Mouse (Mus musculus): ENCODE measurements around the gene Mrvi1. TPM values are rescaled to one million over a fixed set of nuclear protein-coding genes. Genes with fewer than 3 reads are reported as not detected.

Gene Mrvi1
- total RNA-seq, 1 experiment, result 0.27 TPM

DNA sequence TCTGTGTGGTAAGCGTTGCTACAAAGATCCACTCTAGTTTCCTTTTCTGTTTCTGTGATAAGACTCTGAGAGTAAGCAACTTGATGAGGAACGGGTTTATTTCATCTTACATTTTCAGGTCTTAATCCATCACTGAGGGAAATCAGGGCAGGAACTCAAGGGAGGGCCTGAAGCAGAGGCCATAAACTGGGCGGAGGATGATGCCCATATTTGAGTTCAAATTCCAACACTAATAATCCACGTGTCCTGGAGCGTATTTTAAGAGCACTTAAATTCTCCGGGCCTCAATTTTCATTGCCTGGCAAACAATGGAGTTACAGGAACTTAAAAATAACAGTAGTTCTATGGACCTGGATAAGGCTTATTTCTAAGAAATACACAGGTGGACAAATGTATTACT, 116.7 kb downstream of the Mrvi1 start:
- H3K9me3 ChIP-seq (ENCODE audit: control insufficient read depth, insufficient read depth, low read depth, low read length), result no peaks in the 10 kb centered on the region
- H3K9ac ChIP-seq (ENCODE audit: insufficient read depth, low read depth, low read length, poor library complexity, severe bottlenecking), result no peak overlapping the region
- peaks cover 0 to 4% of the 10 kb centered on the region in 2 experiments; a peak in 2 of 4 replicates for H3K4me1 ChIP-seq (ENCODE audit: control insufficient read depth in 2 of 2, insufficient read depth in 2 of 2, low read length in 2 of 2, poor library complexity in 1 of 2)
- DNase-seq (ENCODE audit: low read depth, low spot score), result no peak
- no peak overlapping the region for H3K27ac ChIP-seq (ENCODE audit: insufficient read depth, low read depth, low read length, poor library complexity, severe bottlenecking)
- TF ChIP-seq ZNF384 (IDR thresholded peaks at IDR 0.05; ENCODE audit: low read depth, low read length) (no peak), ZC3H11A (IDR thresholded peaks at IDR 0.05; ENCODE audit: borderline replicate concordance, low read depth, low read length) (no peak), MAFK (IDR thresholded peaks at IDR 0.05; ENCODE audit: insufficient read depth, low read depth, low read length) (no peak), CHD2 (IDR thresholded peaks at IDR 0.05; ENCODE audit: low read depth, low read length) (no peak), HCFC1 (IDR thresholded peaks at IDR 0.05; ENCODE audit: borderline replicate concordance, insufficient read depth, low read length) (no peak)
- H3K4me3 ChIP-seq (ENCODE audit: insufficient read depth in 1 of 2, low read depth in 1 of 2, low read length in 2 of 2, poor library complexity in 1 of 2, severe bottlenecking in 1 of 2), result no peak overlapping the region
- H3K36me3 ChIP-seq (ENCODE audit: control insufficient read depth, insufficient read depth, low read length, poor library complexity, severe bottlenecking), result no peaks in the 10 kb centered on the region
- in situ Hi-C loops (cut with MboI; ENCODE audit: low sequenced_read_pairs in 2 of 2, unreplicated experiment in 2 of 2), result no loop called here

DNA sequence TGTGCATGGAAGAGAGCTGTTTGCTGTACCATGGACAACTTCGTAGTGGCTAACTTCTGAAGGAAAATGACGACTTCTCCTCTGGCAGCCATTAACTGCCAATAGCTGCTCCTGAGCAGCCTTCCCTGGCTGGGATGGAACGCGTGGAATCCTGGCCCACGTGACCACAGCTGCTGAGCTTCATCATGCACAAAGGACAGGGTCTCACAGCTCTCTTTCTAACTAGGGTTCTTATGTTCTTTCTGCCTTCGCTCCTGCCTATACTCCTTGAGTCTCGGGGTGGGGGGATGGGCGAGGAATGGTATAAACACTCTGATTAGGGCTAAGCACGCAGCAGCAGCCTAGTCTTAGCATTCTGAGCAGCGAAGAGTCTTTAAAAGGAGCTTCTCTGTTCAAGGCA, 117.2 kb downstream of the Mrvi1 start:
- TF ChIP-seq MAFK (IDR thresholded peaks at IDR 0.05; ENCODE audit: insufficient read depth, low read depth, low read length) (no peak), HCFC1 (IDR thresholded peaks at IDR 0.05; ENCODE audit: borderline replicate concordance, insufficient read depth, low read length) (no peak), ZNF384 (IDR thresholded peaks at IDR 0.05; ENCODE audit: low read depth, low read length) (no peak), CHD2 (IDR thresholded peaks at IDR 0.05; ENCODE audit: low read depth, low read length) (no peak), ZC3H11A (IDR thresholded peaks at IDR 0.05; ENCODE audit: borderline replicate concordance, low read depth, low read length) (no peak)
- Histone ChIP-seq H3K9ac (ENCODE audit: insufficient read depth, low read depth, low read length, poor library complexity, severe bottlenecking) (no peak overlapping the region), H3K4me1 (ENCODE audit: control insufficient read depth in 2 of 2, insufficient read depth in 2 of 2, low read length in 2 of 2, poor library complexity in 1 of 2) (peaks cover 0 to 4% of the 10 kb centered on the region in 2 experiments; a peak in 2 of 4 replicates), H3K9me3 (ENCODE audit: control insufficient read depth, insufficient read depth, low read depth, low read length) (no peaks in the 10 kb centered on the region), H3K27ac (ENCODE audit: insufficient read depth, low read depth, low read length, poor library complexity, severe bottlenecking) (no peak overlapping the region), H3K4me3 (ENCODE audit: insufficient read depth in 1 of 2, low read depth in 1 of 2, low read length in 2 of 2, poor library complexity in 1 of 2, severe bottlenecking in 1 of 2) (no peak overlapping the region), H3K36me3 (ENCODE audit: control insufficient read depth, insufficient read depth, low read length, poor library complexity, severe bottlenecking) (no peaks in the 10 kb centered on the region)
- in situ Hi-C loops (cut with MboI; ENCODE audit: low sequenced_read_pairs in 2 of 2, unreplicated experiment in 2 of 2), result no loop called here
- DNase-seq (ENCODE audit: low read depth, low spot score), result no peak

DNA sequence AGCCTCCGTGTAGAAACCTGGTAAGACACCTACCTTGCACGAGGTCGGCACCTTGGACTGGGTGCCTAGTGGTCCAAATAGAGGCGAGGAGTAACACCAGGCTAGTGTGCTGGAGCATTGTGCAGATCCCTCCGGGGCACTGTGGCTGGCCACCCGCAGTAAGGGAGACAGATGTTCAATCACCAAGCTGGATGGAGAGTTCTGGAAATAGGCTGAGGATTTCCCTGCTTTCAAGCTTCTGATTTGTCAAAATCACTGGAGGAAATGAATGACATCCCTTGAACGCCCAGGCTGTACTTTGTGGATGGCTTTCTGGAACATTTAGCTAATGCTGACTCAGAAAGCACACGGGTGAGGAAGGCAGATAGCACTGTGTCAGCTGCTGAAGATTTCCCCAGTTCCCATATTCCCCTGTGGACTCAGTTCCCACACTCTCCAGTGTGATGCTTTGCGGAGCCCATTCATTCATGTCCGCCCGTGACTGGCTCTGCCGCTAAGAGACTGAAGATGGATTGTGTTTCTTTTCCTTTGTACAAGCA, 119.4 kb downstream of the Mrvi1 start, which contains the start of gene Lyve1:
Lyve1 (minus strand) TSS at position 489 of the 539 bp plus-strand sequence.
- no peak for TF ChIP-seq MAFK (IDR thresholded peaks at IDR 0.05; ENCODE audit: insufficient read depth, low read depth, low read length)
- TF ChIP-seq ZC3H11A (IDR thresholded peaks at IDR 0.05; ENCODE audit: borderline replicate concordance, low read depth, low read length), result no peak
- no peak for TF ChIP-seq ZNF384 (IDR thresholded peaks at IDR 0.05; ENCODE audit: low read depth, low read length)
- no peak for TF ChIP-seq CHD2 (IDR thresholded peaks at IDR 0.05; ENCODE audit: low read depth, low read length)
- no peak for TF ChIP-seq HCFC1 (IDR thresholded peaks at IDR 0.05; ENCODE audit: borderline replicate concordance, insufficient read depth, low read length)
- Histone ChIP-seq H3K27ac (ENCODE audit: insufficient read depth, low read depth, low read length, poor library complexity, severe bottlenecking) (no peak within 1 kb of the TSS), H3K9ac (ENCODE audit: insufficient read depth, low read depth, low read length, poor library complexity, severe bottlenecking) (no peak within 1 kb of the TSS), H3K4me3 (ENCODE audit: insufficient read depth in 1 of 2, low read depth in 1 of 2, low read length in 2 of 2, poor library complexity in 1 of 2, severe bottlenecking in 1 of 2) (no peak within 1 kb of the TSS), H3K9me3 (ENCODE audit: control insufficient read depth, insufficient read depth, low read depth, low read length) (no peaks in the 10 kb centered on the region), H3K36me3 (ENCODE audit: control insufficient read depth, insufficient read depth, low read length, poor library complexity, severe bottlenecking) (no peaks in the 10 kb centered on the region), H3K4me1 (ENCODE audit: control insufficient read depth in 2 of 2, insufficient read depth in 2 of 2, low read length in 2 of 2, poor library complexity in 1 of 2) (peaks cover 0 to 2% of the 10 kb centered on the region in 2 experiments; a peak in 1 of 4 replicates)
- in situ Hi-C loops (cut with MboI; ENCODE audit: low sequenced_read_pairs in 2 of 2, unreplicated experiment in 2 of 2), result no loop called here
- DNase-seq (ENCODE audit: low read depth, low spot score), result no peak

DNA sequence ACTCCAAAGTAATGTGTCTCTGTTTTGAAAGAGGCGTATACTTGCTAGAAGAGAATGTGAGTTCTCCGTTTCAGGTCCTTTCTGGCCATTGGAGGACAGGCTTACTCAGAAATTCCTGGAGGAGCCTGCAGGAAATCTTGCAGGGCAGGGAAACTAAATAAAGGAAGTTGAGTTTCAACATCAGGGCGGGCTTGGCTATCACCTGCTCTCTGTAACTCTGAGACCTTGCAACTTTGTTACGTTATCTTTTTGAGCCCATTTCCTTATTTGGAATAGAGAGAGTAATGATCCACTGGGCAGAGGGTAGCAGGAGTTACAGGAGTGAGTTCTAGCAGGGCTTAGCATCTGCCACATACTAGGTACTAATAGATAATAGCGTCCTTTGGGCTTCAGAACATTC, 122.1 kb downstream of the Mrvi1 start:
- Histone ChIP-seq H3K27ac (ENCODE audit: insufficient read depth, low read depth, low read length, poor library complexity, severe bottlenecking) (no peak overlapping the region), H3K9ac (ENCODE audit: insufficient read depth, low read depth, low read length, poor library complexity, severe bottlenecking) (no peak overlapping the region), H3K36me3 (ENCODE audit: control insufficient read depth, insufficient read depth, low read length, poor library complexity, severe bottlenecking) (no peaks in the 10 kb centered on the region), H3K4me1 (ENCODE audit: control insufficient read depth in 2 of 2, insufficient read depth in 2 of 2, low read length in 2 of 2, poor library complexity in 1 of 2) (no peaks in the 10 kb centered on the region), H3K9me3 (ENCODE audit: control insufficient read depth, insufficient read depth, low read depth, low read length) (no peaks in the 10 kb centered on the region), H3K4me3 (ENCODE audit: insufficient read depth in 1 of 2, low read depth in 1 of 2, low read length in 2 of 2, poor library complexity in 1 of 2, severe bottlenecking in 1 of 2) (no peak overlapping the region)
- in situ Hi-C loops (cut with MboI; ENCODE audit: low sequenced_read_pairs in 2 of 2, unreplicated experiment in 2 of 2), result no loop called here
- no peak for DNase-seq (ENCODE audit: low read depth, low spot score)
- no peak for TF ChIP-seq ZNF384 (IDR thresholded peaks at IDR 0.05; ENCODE audit: low read depth, low read length)
- no peak for TF ChIP-seq ZC3H11A (IDR thresholded peaks at IDR 0.05; ENCODE audit: borderline replicate concordance, low read depth, low read length)
- no peak for TF ChIP-seq CHD2 (IDR thresholded peaks at IDR 0.05; ENCODE audit: low read depth, low read length)
- TF ChIP-seq MAFK (IDR thresholded peaks at IDR 0.05; ENCODE audit: insufficient read depth, low read depth, low read length), result no peak
- no peak for TF ChIP-seq HCFC1 (IDR thresholded peaks at IDR 0.05; ENCODE audit: borderline replicate concordance, insufficient read depth, low read length)
